Mouse (Mus musculus) intestine, embryonic 16.5 days (tissue): Measurements from ENCODE around the gene Slc17a9. TPM values are rescaled to one million over a fixed set of nuclear protein-coding genes. Genes with fewer than 3 reads are reported as not detected.

ENCODE experiments used
- ATAC-seq: fragments of 200-750 bp; cut with Nextera tagmentation; 2 replicates; pipeline ENCODE4 v1.8.0; 2017; ENCODE audit warnings: moderate TSS enrichment, moderate library complexity
- H3K27ac ChIP-seq: fragments of 300-500 bp; sonication (generic); 2 replicates; pipeline ENCODE4 v1.5.1; 2014; ENCODE audit warnings: mild to moderate bottlenecking, low read length
- H3K27me3 ChIP-seq: fragments of 300-500 bp; sonication (generic); replicated peaks from 2 replicates; pipeline ENCODE4 v1.6.1; 2014; ENCODE audit warnings: low read length, control low read depth, mixed read lengths; ENCODE audit not compliant: control insufficient read depth, insufficient read depth
- H3K36me3 ChIP-seq: fragments of 300-500 bp; sonication (generic); 2 replicates; pipeline ENCODE4 v1.6.1; 2014; ENCODE audit warnings: low read length, control low read depth; ENCODE audit not compliant: control insufficient read depth, insufficient read depth
- H3K4me1 ChIP-seq: fragments of 300-500 bp; sonication (generic); 2 replicates; pipeline ENCODE4 v1.6.1; 2014; ENCODE audit warnings: low read length, control low read depth, mixed read lengths; ENCODE audit not compliant: control insufficient read depth, insufficient read depth
- H3K4me2 ChIP-seq: fragments of 300-500 bp; sonication (generic); 2 replicates; pipeline ENCODE4 v1.6.1; 2014; ENCODE audit warnings: low read depth, low read length, control low read depth
- H3K4me3 ChIP-seq: fragments of 300-500 bp; sonication (generic); 2 replicates; pipeline ENCODE4 v1.5.1; 2014; ENCODE audit warnings: mild to moderate bottlenecking, low read length
- H3K9ac ChIP-seq: fragments of 300-500 bp; sonication (generic); 2 replicates; pipeline ENCODE4 v1.6.1; 2014; ENCODE audit warnings: low read depth, low read length
- H3K9me3 ChIP-seq: fragments of 300-500 bp; sonication (generic); 2 replicates; pipeline ENCODE4 v1.6.1; 2016; ENCODE audit warnings: low read length, control low read depth; ENCODE audit not compliant: control insufficient read depth
- WGBS: fragments of 180-500 bp; shearing (Covaris S2); extraction: QIAGEN DNeasy Blood & Tissue Kit; methylation state at CpG from one replicate; pipeline ENCODE4 v1.1.7; 2014; 5-methylcytosine and 5-hydroxymethylcytosine counted together
- polyA plus RNA-seq: library from polyadenylated mRNA; unstranded; fragments of >200 nt; fragmentation: Nextera tagmentation; extraction: Ambion mirVana; gene quantifications from 2 replicates; pipeline ENCODE4 v1.2.1, GENCODE M21; 2015

The Slc17a9 gene
- polyA plus RNA-seq, 1 experiment from 2014 or later = 5.4 TPM

- 87% methylated on average over 6 of the region's 6 CpGs for WGBS
- Histone ChIP-seq H3K9ac (no peak overlapping the region), H3K27me3 (no peaks in the 10 kb centered on the region), H3K4me2 (no peak overlapping the region), H3K27ac (no peak overlapping the region), H3K36me3 (no peaks in the 10 kb centered on the region), H3K4me3 (no peak overlapping the region), H3K9me3 (no peaks in the 10 kb centered on the region), H3K4me1 (no peaks in the 10 kb centered on the region)
- ATAC-seq = no peak
Measured at GRCm38 (mm10) chr2:180742820-180743219, 17.8 kb downstream of the Slc17a9 start.

DNA sequence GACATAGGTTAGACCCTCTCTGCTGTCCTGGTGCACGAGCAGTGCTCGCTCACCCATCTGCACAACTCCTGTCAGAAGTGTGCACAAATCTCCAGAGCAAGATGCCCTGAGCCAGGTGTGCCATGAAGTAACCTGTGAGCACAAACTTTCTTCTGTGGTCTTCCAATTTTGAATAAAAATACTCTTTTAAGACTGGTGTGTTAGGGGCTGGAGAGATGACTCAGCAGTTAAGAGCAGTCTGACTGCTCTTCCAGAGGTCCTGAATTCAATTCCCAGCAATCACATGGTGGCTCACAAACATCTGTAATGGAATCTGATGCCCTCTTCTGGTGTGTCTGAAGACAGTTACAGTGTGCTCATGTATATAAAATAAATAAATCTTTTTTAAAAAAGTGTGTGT is 18.3 kb downstream of the Slc17a9 start:
- Histone ChIP-seq H3K36me3 (no peaks in the 10 kb centered on the region), H3K9ac (no peak overlapping the region), H3K4me2 (no peak overlapping the region), H3K27ac (no peak overlapping the region), H3K4me3 (no peak overlapping the region), H3K27me3 (no peaks in the 10 kb centered on the region), H3K9me3 (no peaks in the 10 kb centered on the region), H3K4me1 (no peaks in the 10 kb centered on the region)
- ATAC-seq = no peak
- 86% methylated on average over 2 of the region's 2 CpGs for WGBS

DNA sequence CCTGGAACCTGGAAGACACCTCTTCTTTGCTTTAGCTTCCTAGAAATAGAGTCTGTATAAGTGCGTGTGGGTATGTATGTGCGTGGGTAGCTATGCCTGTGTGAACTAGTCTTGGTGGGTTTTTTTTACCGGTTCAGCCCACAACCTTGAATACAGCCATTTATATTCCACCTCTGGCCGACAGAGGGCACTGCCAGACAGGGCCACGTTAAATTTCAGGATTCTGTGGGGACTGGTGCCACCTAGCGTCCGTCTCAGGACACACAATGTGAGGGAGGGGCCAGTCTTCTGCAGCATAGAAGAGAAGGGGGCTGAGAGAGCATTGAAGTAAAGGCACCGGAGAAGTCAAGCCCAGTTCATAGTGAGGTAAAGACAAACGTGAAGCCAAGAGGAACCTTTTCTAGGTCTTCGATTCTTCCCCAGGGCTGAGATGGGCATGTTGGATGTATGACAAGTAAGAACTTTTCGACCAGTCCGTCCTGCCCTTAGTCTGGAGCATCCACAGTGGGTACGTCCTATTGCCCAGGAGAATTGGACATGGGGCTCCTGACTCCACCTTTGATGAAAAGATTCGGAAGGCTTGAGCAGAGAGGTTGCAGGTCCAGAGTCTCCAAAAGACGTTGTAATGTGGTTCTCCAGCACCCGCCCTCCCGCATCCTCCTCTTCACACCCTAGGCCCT is 20.3 kb downstream of the Slc17a9 start:
- Histone ChIP-seq H3K27me3 (no peaks in the 10 kb centered on the region), H3K36me3 (no peaks in the 10 kb centered on the region), H3K27ac (no peak overlapping the region), H3K9ac (no peak overlapping the region), H3K4me3 (no peak overlapping the region), H3K9me3 (no peaks in the 10 kb centered on the region), H3K4me2 (no peak overlapping the region), H3K4me1 (no peaks in the 10 kb centered on the region)
- ATAC-seq = peak; percentile 60
- WGBS = 33% methylated on average over 17 of the region's 17 CpGs

DNA sequence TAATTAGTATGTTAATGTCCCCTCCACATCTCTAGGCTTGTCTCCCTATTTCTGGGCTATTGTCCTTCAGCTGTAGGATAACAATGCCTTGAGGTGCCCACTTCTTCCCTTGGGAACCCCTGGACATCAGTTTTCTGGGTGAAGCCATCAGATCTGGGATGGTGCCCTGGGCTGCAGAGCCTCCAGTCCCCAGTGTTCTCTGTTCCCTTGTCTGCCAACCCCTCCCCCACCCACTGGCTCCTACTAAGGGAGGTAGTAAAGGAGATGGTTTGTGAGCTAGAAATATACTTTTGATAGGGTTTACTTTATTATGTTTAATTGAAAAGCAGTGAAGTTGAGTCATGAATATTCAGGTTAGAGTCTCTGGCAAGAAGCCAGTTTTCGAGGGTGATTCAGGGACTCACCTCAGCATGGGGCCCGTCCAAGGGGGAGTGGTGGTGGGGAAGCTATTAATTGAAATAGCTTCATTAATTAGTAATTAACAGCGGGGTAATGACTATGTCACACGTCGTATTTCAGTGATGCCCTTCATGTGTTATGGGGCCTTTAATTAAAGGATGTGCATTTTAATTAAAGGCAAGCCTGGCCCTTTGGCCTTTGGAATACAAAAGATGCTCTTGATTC is 21.6 kb downstream of the Slc17a9 start:
- Histone ChIP-seq H3K27me3 (no peaks in the 10 kb centered on the region), H3K27ac (no peak overlapping the region), H3K36me3 (no peaks in the 10 kb centered on the region), H3K4me2 (no peak overlapping the region), H3K9me3 (no peaks in the 10 kb centered on the region), H3K4me1 (no peaks in the 10 kb centered on the region), H3K4me3 (no peak overlapping the region), H3K9ac (no peak overlapping the region)
- ATAC-seq = no peak
- WGBS = 39% methylated on average over 5 of the region's 5 CpGs

DNA sequence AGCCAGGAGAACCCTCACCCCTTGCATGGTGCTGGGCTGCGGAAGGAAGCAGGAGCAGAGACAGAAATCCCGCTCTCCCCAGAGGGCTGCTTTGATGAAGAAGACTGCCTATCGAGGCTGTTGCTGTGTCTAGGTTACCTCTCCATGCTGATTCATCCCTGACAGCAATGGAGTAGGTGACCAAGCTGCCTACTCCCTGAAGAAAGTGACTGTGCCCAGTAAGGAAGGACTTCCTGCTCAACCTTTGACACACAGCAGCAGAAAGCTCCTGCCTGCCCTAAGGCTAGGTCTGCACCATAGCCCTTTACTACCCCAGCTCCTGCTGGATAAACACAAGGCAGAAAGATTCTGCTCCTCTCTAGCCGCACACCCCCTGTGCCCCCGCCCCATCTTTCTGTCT is 23.8 kb downstream of the Slc17a9 start:
- no peaks in the 10 kb centered on the region for H3K9me3 ChIP-seq
- no peak overlapping the region for H3K4me2 ChIP-seq
- WGBS = 46% methylated on average over 5 of the region's 5 CpGs
- H3K4me1 ChIP-seq = no peaks in the 10 kb centered on the region
- H3K9ac ChIP-seq = no peak overlapping the region
- H3K27ac ChIP-seq = no peak overlapping the region
- no peaks in the 10 kb centered on the region for H3K27me3 ChIP-seq
- H3K4me3 ChIP-seq = no peak overlapping the region
- H3K36me3 ChIP-seq = no peaks in the 10 kb centered on the region
- ATAC-seq = no peak

DNA sequence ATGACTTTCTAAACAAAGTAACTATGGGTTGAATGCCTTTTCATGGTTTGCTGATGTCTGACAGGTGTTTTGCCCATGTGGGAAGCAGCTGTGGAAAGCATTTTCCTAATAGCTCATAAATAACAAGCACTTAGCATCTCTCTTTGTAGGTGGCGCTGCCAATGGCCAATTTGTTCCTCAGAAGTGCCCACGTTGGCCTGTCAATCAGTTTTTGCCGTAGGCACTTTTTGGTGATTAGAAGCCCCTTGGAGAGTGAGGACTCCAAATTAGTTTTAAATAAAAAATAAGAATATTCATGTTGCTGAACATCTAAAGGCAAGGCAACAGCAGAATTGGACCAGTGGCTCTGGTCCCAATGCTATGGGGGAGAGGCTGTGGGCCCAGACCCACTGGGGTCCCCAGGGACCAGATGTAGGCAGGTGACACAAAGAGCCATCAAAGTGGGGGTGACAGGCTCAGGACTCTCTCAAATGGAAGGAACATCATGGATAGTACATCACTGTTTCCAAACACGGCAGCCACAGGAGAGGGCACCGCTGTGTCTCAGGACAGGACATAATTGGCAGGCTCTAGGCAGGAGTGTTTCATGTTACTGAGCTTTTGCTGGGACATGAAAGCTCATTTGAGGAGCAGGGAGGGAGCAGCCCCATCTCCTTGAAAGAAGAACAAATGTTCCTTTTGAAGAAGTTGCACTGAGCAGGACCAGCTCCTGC is 30.1 kb downstream of the Slc17a9 start:
- H3K4me1 ChIP-seq = no peaks in the 10 kb centered on the region
- no peak overlapping the region for H3K4me3 ChIP-seq
- H3K27ac ChIP-seq = no peak overlapping the region
- no peak overlapping the region for H3K4me2 ChIP-seq
- H3K9ac ChIP-seq = no peak overlapping the region
- H3K36me3 ChIP-seq = no peaks in the 10 kb centered on the region
- whole genome bisulfite sequencing = 79% methylated on average over 5 of the region's 5 CpGs
- no peaks in the 10 kb centered on the region for H3K9me3 ChIP-seq
- H3K27me3 ChIP-seq = no peaks in the 10 kb centered on the region; the same call in 1 of the 2 replicates
- no peak for ATAC-seq

DNA sequence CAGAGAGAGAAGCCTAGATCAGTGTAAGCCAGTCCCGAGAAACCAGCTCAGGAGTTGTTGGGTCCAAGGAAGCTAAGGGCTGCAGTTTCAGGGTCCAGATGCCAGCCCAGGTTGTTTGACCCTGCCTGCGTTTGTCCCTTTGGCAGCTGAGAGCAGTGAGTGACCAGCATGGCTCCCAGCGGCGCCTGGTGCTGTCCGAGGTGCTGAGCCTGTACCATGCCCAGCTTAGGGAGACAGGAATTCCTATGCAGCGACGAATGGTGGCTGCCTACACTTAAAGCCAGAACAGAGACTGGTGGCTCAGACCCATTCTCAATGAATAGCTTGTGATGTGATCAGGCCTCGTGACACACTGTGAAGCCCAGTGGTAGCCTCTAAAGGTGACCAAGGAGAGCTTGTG is 30.8 kb downstream of the Slc17a9 start:
- no peak for ATAC-seq
- no peaks in the 10 kb centered on the region for H3K36me3 ChIP-seq
- no peak overlapping the region for H3K4me3 ChIP-seq
- H3K4me1 ChIP-seq = no peaks in the 10 kb centered on the region
- H3K4me2 ChIP-seq = no peak overlapping the region
- H3K27me3 ChIP-seq = no peaks in the 10 kb centered on the region; the same call in 1 of the 2 replicates
- H3K9ac ChIP-seq = no peak overlapping the region
- WGBS = 2% methylated on average over 8 of the region's 8 CpGs
- H3K27ac ChIP-seq = no peak overlapping the region
- no peaks in the 10 kb centered on the region for H3K9me3 ChIP-seq

DNA sequence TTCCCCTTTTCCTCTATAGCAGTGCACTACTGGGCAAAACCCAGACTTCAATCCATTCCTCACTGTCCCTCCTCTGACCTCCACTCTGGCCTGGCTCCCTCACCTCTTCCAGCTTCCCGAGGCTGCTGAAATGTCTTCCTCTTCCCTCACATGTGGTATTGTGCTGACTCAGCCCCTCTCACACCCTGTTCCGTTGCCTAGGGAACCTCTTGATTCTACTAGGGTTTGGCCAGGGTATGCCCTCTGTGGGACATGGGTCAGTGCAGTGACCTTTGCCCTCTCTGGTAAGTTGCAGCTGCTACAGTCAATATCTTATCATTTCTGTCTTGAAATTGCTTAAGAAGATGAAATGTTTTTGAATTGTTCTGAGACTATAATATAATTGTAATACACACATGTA is 31.7 kb downstream of the Slc17a9 start:
- Histone ChIP-seq H3K9ac (no peak overlapping the region), H3K36me3 (no peaks in the 10 kb centered on the region), H3K27ac (no peak overlapping the region), H3K4me2 (no peak overlapping the region), H3K9me3 (no peaks in the 10 kb centered on the region), H3K4me3 (no peak overlapping the region), H3K4me1 (no peaks in the 10 kb centered on the region), H3K27me3 (no peaks in the 10 kb centered on the region; the same call in 1 of the 2 replicates)
- ATAC-seq = no peak
- 39% methylated on average over 2 of the region's 2 CpGs for WGBS

GRCm38 (mm10) chr2:180758513-180759263 is 33.6 kb downstream of the Slc17a9 start:
- Histone ChIP-seq H3K4me2 (no peak overlapping the region), H3K36me3 (no peaks in the 10 kb centered on the region), H3K27me3 (no peaks in the 10 kb centered on the region; the same call in 1 of the 2 replicates), H3K4me1 (no peaks in the 10 kb centered on the region), H3K9ac (no peak overlapping the region), H3K4me3 (no peak overlapping the region), H3K27ac (no peak overlapping the region), H3K9me3 (no peaks in the 10 kb centered on the region)
- ATAC-seq = no peak
- 53% methylated on average over 15 of the region's 15 CpGs for WGBS
